Mouse (Mus musculus) limb, embryonic 14.5 days (tissue): ENCODE data around the gene Calm2. TPM values are rescaled to one million over a fixed set of nuclear protein-coding genes. Genes with fewer than 3 reads are reported as not detected.

Experiments
- ATAC-seq: fragments of 200-750 bp; cut with Nextera tagmentation; 2 replicates; pipeline ENCODE4 v1.8.0; 2017; ENCODE audit warnings: low read depth, moderate number of reproducible peaks, moderate TSS enrichment; ENCODE audit not compliant: low FRiP score
- DNase-seq: peaks from one replicate; pipeline ENCODE4 v3.0.0-alpha.2; 2015; ENCODE audit warnings: low spot score
- H3K27ac ChIP-seq: fragments of 300-500 bp; sonication (generic); replicated peaks from 2 replicates; pipeline ENCODE4 v1.5.1; 2014; ENCODE audit warnings: low read depth, mild to moderate bottlenecking, low read length, moderate library complexity, mixed read lengths
- H3K27me3 ChIP-seq: fragments of 300-500 bp; sonication (generic); 2 replicates; pipeline ENCODE4 v1.6.1; 2014; ENCODE audit warnings: low read length, mixed read lengths; ENCODE audit not compliant: control insufficient read depth, insufficient read depth
- H3K36me3 ChIP-seq: fragments of 300-500 bp; sonication (generic); 2 replicates; pipeline ENCODE4 v1.6.1; 2014; ENCODE audit warnings: mild to moderate bottlenecking, low read length, moderate library complexity, mixed read lengths; ENCODE audit not compliant: control insufficient read depth, insufficient read depth
- H3K4me1 ChIP-seq: fragments of 300-500 bp; sonication (generic); 2 replicates; pipeline ENCODE4 v1.6.1; 2014; ENCODE audit warnings: antibody characterized with exemption, low read length, mixed read lengths; ENCODE audit not compliant: control insufficient read depth, insufficient read depth
- H3K4me2 ChIP-seq: fragments of 300-500 bp; sonication (generic); replicated peaks from 2 replicates; pipeline ENCODE4 v1.6.1; 2014; ENCODE audit warnings: low read depth, mild to moderate bottlenecking, low read length, moderate library complexity; ENCODE audit not compliant: severe bottlenecking
- H3K4me3 ChIP-seq: fragments of 300-500 bp; sonication (generic); replicated peaks from 2 replicates; pipeline ENCODE4 v1.5.1; 2014; ENCODE audit warnings: low read length
- H3K9ac ChIP-seq: fragments of 300-500 bp; sonication (generic); 2 replicates; pipeline ENCODE4 v1.6.1; 2014; ENCODE audit warnings: mild to moderate bottlenecking, low read depth, low read length, moderate library complexity; ENCODE audit not compliant: severe bottlenecking
- H3K9me3 ChIP-seq: fragments of 300-500 bp; sonication (generic); 2 replicates; pipeline ENCODE4 v1.6.1; 2016; ENCODE audit warnings: low read length; ENCODE audit not compliant: control insufficient read depth
- POLR2A ChIP-seq: fragments of 200-500 bp; IDR thresholded peaks from 2 replicates; pipeline ENCODE4 v1.8.0; 2012; ENCODE audit warnings: inconsistent platforms, mild to moderate bottlenecking, moderate library complexity, borderline replicate concordance; ENCODE audit not compliant: insufficient read depth, insufficient read length; ENCODE audit errors: extremely low read depth
- WGBS: fragments of 180-500 bp; shearing (Covaris S2); extraction: QIAGEN DNeasy Blood & Tissue Kit; methylation state at CpG from one replicate; pipeline ENCODE4 v1.1.7; 2014; 5-methylcytosine and 5-hydroxymethylcytosine counted together
- polyA plus RNA-seq, 2 experiments: library from polyadenylated mRNA; depleted of rRNA in 1 of 2; stranded (reverse) in 1 of 2; unstranded in 1 of 2; fragments of >200 nt; fragmentation: Nextera tagmentation in 1 of 2; extraction: Ambion mirVana in 1 of 2; gene quantifications; 2 replicates each; pipeline versions ENCODE4 v1.2.1 to v1.2.3; 2012 to 2014

Calm2 gene
- polyA plus RNA-seq, 2 experiments, result 537 to 933 TPM

- DNase-seq (peak; percentile 57), ATAC-seq (peak; percentile 73)
- H3K9me3 ChIP-seq, result no peaks in the 10 kb centered on the region
- H3K4me2 ChIP-seq, result peak overlapping the region; percentile 58
- 2% methylated on average over 23 of the region's 23 CpGs for WGBS
- TF ChIP-seq POLR2A, result no peak
- H3K27ac ChIP-seq, result 0 out of 2 replicates have a peak overlapping the region, but pooled peaks have one; percentile 33
- peaks cover 15% of the 10 kb centered on the region for H3K4me1 ChIP-seq
- no peaks in the 10 kb centered on the region for H3K36me3 ChIP-seq
- H3K9ac ChIP-seq, result peak overlapping the region; percentile 17
- H3K4me3 ChIP-seq, result peak overlapping the region; percentile 29
- no peaks in the 10 kb centered on the region for H3K27me3 ChIP-seq
These were observed 27.2 kb upstream of the Calm2 start for GRCm38 (mm10) chr17:87473736-87474500.

GRCm38 (mm10) chr17:87473441-87473735, 26.7 kb upstream of the Calm2 start:
- Histone ChIP-seq H3K9me3 (no peaks in the 10 kb centered on the region), H3K4me3 (peak overlapping the region; percentile 29), H3K36me3 (no peaks in the 10 kb centered on the region), H3K4me1 (peaks cover 15% of the 10 kb centered on the region), H3K27ac (no peak overlapping the region), H3K4me2 (peak overlapping the region; percentile 58), H3K27me3 (no peaks in the 10 kb centered on the region), H3K9ac (peak overlapping the region; percentile 17)
- 6% methylated on average over 9 of the region's 9 CpGs for WGBS
- no peak for TF ChIP-seq POLR2A
- no peak for DNase-seq
- ATAC-seq, result no peak

- H3K27me3 ChIP-seq, result no peaks in the 10 kb centered on the region
- WGBS, result 43% methylated on average over 10 of the region's 10 CpGs
- H3K4me1 ChIP-seq, result peaks cover 15% of the 10 kb centered on the region
- no peak for TF ChIP-seq POLR2A
- no peak overlapping the region for H3K4me2 ChIP-seq
- H3K4me3 ChIP-seq, result no peak overlapping the region
- no peak overlapping the region for H3K9ac ChIP-seq
- H3K27ac ChIP-seq, result no peak overlapping the region
- H3K36me3 ChIP-seq, result no peaks in the 10 kb centered on the region
- DNase-seq, result no peak
- no peaks in the 10 kb centered on the region for H3K9me3 ChIP-seq
- no peak for ATAC-seq
These were observed 26.1 kb upstream of the Calm2 start for GRCm38 (mm10) chr17:87472879-87473278.

- H3K4me1 ChIP-seq, result peaks cover 15% of the 10 kb centered on the region
- ATAC-seq (no peak), DNase-seq (no peak)
- no peak overlapping the region for H3K4me3 ChIP-seq
- H3K9ac ChIP-seq, result no peak overlapping the region
- no peaks in the 10 kb centered on the region for H3K27me3 ChIP-seq
- TF ChIP-seq POLR2A, result no peak
- H3K27ac ChIP-seq, result no peak overlapping the region
- 62% methylated on average over 6 of the region's 6 CpGs for WGBS
- no peaks in the 10 kb centered on the region for H3K36me3 ChIP-seq
- no peaks in the 10 kb centered on the region for H3K9me3 ChIP-seq
- no peak overlapping the region for H3K4me2 ChIP-seq
These were observed 24.9 kb upstream of the Calm2 start for GRCm38 (mm10) chr17:87471661-87472060.

- no peak for TF ChIP-seq POLR2A
- Histone ChIP-seq H3K4me3 (no peak overlapping the region), H3K9ac (no peak overlapping the region), H3K27me3 (no peaks in the 10 kb centered on the region), H3K4me1 (peaks cover 15% of the 10 kb centered on the region), H3K9me3 (no peaks in the 10 kb centered on the region), H3K27ac (no peak overlapping the region), H3K4me2 (no peak overlapping the region), H3K36me3 (no peaks in the 10 kb centered on the region)
- no peak for ATAC-seq
- DNase-seq, result no peak
- WGBS, result 67% methylated on average over 8 of the region's 8 CpGs
These were observed 24.1 kb upstream of the Calm2 start for GRCm38 (mm10) chr17:87470797-87471196.
